Mouse (Mus musculus) forebrain, embryonic 10.5 days (tissue): ENCODE measurements around the gene Atoh8. TPM values are rescaled to one million over a fixed set of nuclear protein-coding genes. Genes with fewer than 3 reads are reported as not detected.

Experiments used
- polyA plus RNA-seq: library from polyadenylated mRNA; unstranded; fragments of >200 nt; fragmentation: Nextera tagmentation; extraction: Ambion mirVana; gene quantifications from 2 replicates; pipeline ENCODE4 v1.2.1, GENCODE M21; 2016

Atoh8 gene
- polyA plus RNA-seq, 1 experiment from 2014 or later = 11.2 TPM

Other genes starting within 250 kb of the Atoh8 start
- 36.9 and 38.9 TPM in 2 replicates for gene St3gal5, start 138.0 kb downstream of the Atoh8 start, polyA plus RNA-seq
- not detected in 2 replicates for gene Sftpb, start 69.0 kb upstream of the Atoh8 start, polyA plus RNA-seq
- 90.1 and 91.5 TPM in 2 replicates for gene Usp39, start 109.6 kb upstream of the Atoh8 start, polyA plus RNA-seq
- gene 0610030E20Rik, start 111.7 kb upstream of the Atoh8 start, polyA plus RNA-seq = 28.7 and 29.8 TPM in 2 replicates
- gene Tmem150a, start 119.9 kb upstream of the Atoh8 start, polyA plus RNA-seq = 5.6 and 5.8 TPM in 2 replicates
- gene Rnf181, start 131.4 kb upstream of the Atoh8 start, polyA plus RNA-seq = 108 and 111 TPM in 2 replicates
- 12.6 and 13.0 TPM in 2 replicates for gene Vamp5, start 144.9 kb upstream of the Atoh8 start, polyA plus RNA-seq
- gene Vamp8, start 155.1 kb upstream of the Atoh8 start, polyA plus RNA-seq = 35.9 and 40.5 TPM in 2 replicates
- 16.8 and 19.0 TPM in 2 replicates for gene Ggcx, start 178.7 kb upstream of the Atoh8 start, polyA plus RNA-seq
- 490 and 511 TPM in 2 replicates for gene Mat2a, start 204.0 kb upstream of the Atoh8 start, polyA plus RNA-seq